Mouse (Mus musculus) limb, embryonic 12.5 days (tissue): Measurements from ENCODE around the gene Prkag2. TPM values are rescaled to one million over a fixed set of nuclear protein-coding genes. Genes with fewer than 3 reads are reported as not detected.
"Not testable (repeated sequence)": the region's sequence is repeated elsewhere in the genome, so short reads cannot be mapped to it uniquely, and the experiment has no call there.

Source experiments
- ATAC-seq: fragments of 200-750 bp; cut with Nextera tagmentation; 2 replicates; pipeline ENCODE4 v1.8.0; 2017; ENCODE audit warnings: low read depth, moderate TSS enrichment; ENCODE audit not compliant: insufficient number of reproducible peaks, insufficient read depth, low FRiP score, low TSS enrichment
- H3K27ac ChIP-seq: fragments of 300-500 bp; sonication (generic); 2 replicates; pipeline ENCODE4 v1.5.1; 2016; ENCODE audit warnings: mild to moderate bottlenecking, moderate library complexity
- H3K27me3 ChIP-seq: fragments of 300-500 bp; sonication (generic); 2 replicates; pipeline ENCODE4 v1.6.1; 2016; ENCODE audit warnings: mild to moderate bottlenecking, moderate library complexity
- H3K36me3 ChIP-seq: fragments of 300-500 bp; sonication (generic); 2 replicates; pipeline ENCODE4 v1.6.1; 2016; ENCODE audit warnings: mild to moderate bottlenecking, moderate library complexity
- H3K4me1 ChIP-seq: fragments of 300-500 bp; sonication (generic); replicated peaks from 2 replicates; pipeline ENCODE4 v1.6.1; 2016
- H3K4me2 ChIP-seq: fragments of 300-500 bp; sonication (generic); 2 replicates; pipeline ENCODE4 v1.6.1; 2016; ENCODE audit warnings: mild to moderate bottlenecking, moderate library complexity
- H3K4me3 ChIP-seq: fragments of 300-500 bp; sonication (generic); replicated peaks from 2 replicates; pipeline ENCODE4 v1.5.1; 2016; ENCODE audit warnings: mild to moderate bottlenecking
- H3K9ac ChIP-seq: fragments of 300-500 bp; sonication (generic); replicated peaks from 2 replicates; pipeline ENCODE4 v1.6.1; 2016; ENCODE audit warnings: mild to moderate bottlenecking, moderate library complexity
- H3K9me3 ChIP-seq: fragments of 300-500 bp; sonication (generic); 2 replicates; pipeline ENCODE4 v1.6.1; 2016; ENCODE audit warnings: mild to moderate bottlenecking, moderate library complexity
- WGBS: fragments of 180-500 bp; shearing (Covaris S2); methylation state at CpG from one replicate; pipeline ENCODE4 v1.1.7; 2016; 5-methylcytosine and 5-hydroxymethylcytosine counted together
- polyA plus RNA-seq: library from polyadenylated mRNA; unstranded; fragments of >200 nt; fragmentation: Nextera tagmentation; extraction: Ambion mirVana; gene quantifications from 2 replicates; pipeline ENCODE4 v1.2.1, GENCODE M21; 2016

Prkag2 gene
- polyA plus RNA-seq, 1 experiment from 2014 or later, result 24.1 TPM

DNA sequence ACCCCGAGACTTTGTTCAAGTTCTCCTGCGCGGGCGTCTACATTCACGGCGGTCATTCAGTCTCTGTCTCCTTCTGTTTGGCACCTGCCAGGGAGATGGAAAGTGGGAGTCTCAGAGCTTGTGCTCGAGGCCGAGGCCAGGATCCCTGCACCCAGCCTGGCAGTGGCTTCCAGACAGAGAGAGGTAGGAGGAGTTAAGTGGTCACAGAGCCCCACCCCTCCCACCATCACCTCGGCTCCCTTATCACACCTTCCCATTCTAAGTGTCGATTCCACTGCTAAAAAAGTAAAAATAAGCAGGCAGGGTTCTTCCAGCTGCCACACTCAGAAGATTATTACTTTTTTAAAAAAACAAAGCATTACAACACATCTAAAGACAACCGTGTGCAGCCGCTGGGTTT lies 236.6 kb downstream of the Prkag2 start:
- Histone ChIP-seq H3K27ac (no peak overlapping the region), H3K27me3 (no peaks in the 10 kb centered on the region), H3K4me3 (no peak overlapping the region), H3K9me3 (no peaks in the 10 kb centered on the region), H3K4me2 (no peak overlapping the region), H3K4me1 (no peaks in the 10 kb centered on the region), H3K9ac (no peak overlapping the region), H3K36me3 (peaks cover 37% of the 10 kb centered on the region)
- 78% methylated on average over 12 of the region's 12 CpGs for WGBS
- no peak for ATAC-seq

DNA sequence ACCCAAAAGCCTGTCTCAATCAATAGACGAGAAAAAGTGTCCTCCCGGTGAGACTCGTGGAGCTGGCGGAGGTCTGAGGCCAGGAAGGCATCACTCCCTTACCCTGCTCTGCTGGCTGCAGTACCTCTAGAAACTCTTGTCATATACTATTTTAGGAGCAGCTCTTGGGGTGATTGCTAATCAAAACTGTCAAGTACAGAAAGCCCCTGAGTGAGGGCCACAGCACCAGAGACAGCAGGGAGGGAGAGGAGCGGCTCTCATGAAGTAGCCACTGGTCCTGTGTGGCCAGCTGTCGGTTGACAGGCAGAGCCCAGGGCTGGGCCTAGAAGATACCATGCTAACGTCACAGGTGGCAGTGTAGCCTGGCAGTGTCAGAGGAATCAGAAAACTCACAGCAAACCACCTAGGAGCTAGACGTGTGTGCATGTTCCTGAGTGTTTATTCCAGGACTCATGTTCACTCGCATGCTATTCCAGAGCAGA lies 239.0 kb downstream of the Prkag2 start:
- Histone ChIP-seq H3K9ac (no peak overlapping the region), H3K4me3 (no peak overlapping the region), H3K27me3 (no peaks in the 10 kb centered on the region), H3K36me3 (peaks cover 23% of the 10 kb centered on the region), H3K9me3 (no peaks in the 10 kb centered on the region), H3K4me1 (no peaks in the 10 kb centered on the region), H3K27ac (no peak overlapping the region), H3K4me2 (no peak overlapping the region)
- whole genome bisulfite sequencing, result 88% methylated on average over 9 of the region's 9 CpGs
- no peak for ATAC-seq

DNA sequence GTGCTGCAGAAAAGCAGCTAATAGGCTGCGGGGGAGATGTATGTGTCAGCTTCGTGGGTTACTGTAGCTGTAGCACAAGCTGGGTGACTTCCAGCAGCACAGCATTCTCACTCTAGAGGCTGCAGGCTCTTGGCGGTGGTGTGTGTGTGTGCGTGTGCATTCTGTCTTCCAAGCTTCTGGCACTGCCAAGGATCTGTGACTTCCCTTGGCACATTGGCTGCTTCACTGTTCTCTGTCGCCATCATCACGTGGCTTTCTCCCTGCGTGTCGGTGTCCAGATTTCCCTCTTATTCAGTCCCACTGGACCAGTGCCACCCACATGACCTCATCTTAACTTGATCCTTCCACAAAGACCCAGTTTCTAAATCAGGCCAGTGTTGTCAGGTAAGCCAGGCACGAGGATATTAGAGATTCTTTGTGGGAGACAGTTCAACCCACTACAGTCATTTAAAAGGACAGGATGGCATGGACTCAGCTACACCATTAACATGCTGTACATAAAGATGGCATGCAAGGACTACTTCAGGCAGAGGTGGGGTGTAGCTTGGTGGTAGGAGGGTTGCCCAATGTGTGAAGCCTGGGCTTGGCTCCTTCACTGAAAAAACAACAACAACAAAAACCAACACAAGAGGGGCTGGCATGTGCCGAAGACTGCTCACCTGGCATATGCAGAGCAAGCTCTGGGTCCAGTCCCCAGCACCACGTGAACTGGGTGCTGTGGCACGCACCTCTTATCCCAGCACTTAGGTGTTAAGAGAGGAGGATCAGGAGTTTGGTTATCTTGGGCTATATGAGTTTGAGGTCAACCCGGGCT lies 239.6 kb downstream of the Prkag2 start:
- no peaks in the 10 kb centered on the region for H3K9me3 ChIP-seq
- no peak overlapping the region for H3K4me3 ChIP-seq
- peaks cover 18% of the 10 kb centered on the region; the same call in 1 of the 2 replicates for H3K36me3 ChIP-seq
- H3K9ac ChIP-seq, result no peak overlapping the region
- no peak for ATAC-seq
- H3K4me2 ChIP-seq, result no peak overlapping the region
- 88% methylated on average over 13 of the region's 13 CpGs for WGBS
- H3K27ac ChIP-seq, result no peak overlapping the region
- H3K4me1 ChIP-seq, result no peaks in the 10 kb centered on the region
- no peaks in the 10 kb centered on the region for H3K27me3 ChIP-seq

DNA sequence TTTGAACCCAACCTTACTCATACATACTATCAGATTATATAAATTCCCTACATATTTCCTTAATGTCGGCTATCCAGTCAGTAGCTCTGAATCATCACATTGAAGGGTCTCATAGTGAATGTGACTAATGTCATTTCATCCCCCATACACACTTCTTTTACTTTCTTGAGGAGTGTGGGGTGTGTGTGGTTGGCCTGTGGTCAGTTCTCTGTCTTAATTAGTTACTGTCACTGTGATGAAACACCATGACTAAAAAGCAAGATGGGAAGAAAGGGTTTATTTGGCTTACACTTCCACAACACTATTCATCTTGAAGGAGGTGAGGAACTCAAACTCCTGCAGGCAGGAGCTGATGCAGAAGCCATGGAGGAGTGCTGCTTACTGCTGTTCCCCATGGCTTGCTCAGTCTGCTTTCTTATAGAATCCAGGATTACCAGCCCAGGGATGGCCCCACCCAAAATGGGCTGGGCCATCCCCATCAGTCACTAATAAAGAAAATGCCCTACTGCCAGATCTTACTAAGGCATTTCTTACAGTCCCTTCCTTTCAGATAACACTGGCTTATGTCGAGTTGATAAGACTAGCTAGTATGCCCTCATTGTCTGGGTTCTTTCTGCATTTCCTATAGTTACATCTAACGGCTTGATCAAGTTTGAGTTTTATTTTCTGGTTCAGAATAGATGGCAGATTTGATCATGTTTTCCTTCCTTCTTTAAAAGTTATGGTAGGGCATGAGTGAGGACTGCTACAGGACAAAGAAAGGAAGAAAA lies 240.5 kb downstream of the Prkag2 start:
- 77% methylated on average over 3 of the region's 3 CpGs for WGBS
- Histone ChIP-seq H3K9ac (no peak overlapping the region), H3K36me3 (peaks cover 18% of the 10 kb centered on the region; the same call in 1 of the 2 replicates), H3K27ac (no peak overlapping the region), H3K27me3 (no peaks in the 10 kb centered on the region), H3K4me1 (no peaks in the 10 kb centered on the region), H3K4me3 (no peak overlapping the region), H3K9me3 (no peaks in the 10 kb centered on the region), H3K4me2 (no peak overlapping the region)
- no peak for ATAC-seq

DNA sequence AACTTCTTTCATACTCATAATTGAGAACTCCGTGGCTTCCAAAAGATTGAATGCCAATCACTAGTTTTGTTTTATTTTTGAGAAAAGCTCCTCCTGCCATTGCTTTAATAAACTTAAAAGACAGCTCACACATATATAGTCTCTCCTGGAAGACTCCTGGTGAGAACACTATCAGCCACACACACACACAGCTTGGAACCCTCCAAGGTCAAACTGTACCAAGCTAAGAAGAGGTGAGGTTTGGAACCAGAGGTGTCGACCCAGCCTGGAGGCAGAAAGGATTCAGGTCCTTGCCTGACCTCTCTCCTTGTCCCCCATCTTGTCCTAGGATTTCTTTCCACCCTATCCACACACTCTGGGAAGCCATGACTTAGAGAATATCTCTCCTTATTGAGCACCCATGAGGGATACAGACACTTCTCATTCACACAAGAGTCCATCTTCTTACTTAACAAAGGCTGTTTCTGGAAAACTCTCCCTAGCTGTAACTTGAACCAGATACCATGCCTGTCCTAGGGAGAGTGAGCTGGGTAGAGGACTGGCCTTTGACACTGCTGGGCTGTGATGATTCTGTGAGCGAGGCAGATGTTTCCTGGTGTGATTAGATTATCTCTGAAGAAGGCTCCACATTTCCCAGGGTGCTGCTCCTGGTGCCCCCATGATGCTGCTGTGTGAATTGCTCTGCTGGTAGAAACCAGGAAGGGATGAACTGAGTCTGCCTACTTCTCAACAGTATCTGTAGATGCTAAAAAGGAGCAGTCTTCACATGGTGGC lies 245.4 kb downstream of the Prkag2 start:
- Histone ChIP-seq H3K27me3 (no peaks in the 10 kb centered on the region), H3K36me3 (no peaks in the 10 kb centered on the region), H3K9ac (no peak overlapping the region), H3K27ac (no peak overlapping the region), H3K9me3 (no peaks in the 10 kb centered on the region), H3K4me3 (no peak overlapping the region), H3K4me2 (no peak overlapping the region), H3K4me1 (no peaks in the 10 kb centered on the region)
- WGBS, result 72% methylated on average over 3 of the region's 3 CpGs
- no peak for ATAC-seq

DNA sequence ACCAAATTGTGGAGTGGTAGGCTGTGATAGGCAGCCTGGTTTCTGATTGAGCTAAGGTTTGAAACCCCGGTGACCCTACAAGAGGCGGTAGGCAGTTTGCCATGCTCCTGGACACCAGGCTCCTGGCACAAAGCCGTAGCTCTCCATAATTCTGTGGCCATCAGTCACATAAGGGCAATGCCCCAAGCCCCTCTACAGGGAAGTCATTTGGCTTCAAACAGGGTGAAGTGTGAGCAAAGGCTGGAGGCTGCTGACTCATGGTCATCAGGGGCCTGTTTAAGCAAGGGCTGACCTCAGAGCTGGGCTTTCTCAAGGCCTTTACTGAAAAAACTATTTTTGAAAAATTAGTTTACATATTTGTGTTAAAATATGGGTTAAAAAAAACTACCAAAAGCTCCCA lies 246.2 kb downstream of the Prkag2 start:
- Histone ChIP-seq H3K4me1 (no peaks in the 10 kb centered on the region), H3K9me3 (no peaks in the 10 kb centered on the region), H3K4me2 (no peak overlapping the region), H3K27me3 (no peaks in the 10 kb centered on the region), H3K4me3 (no peak overlapping the region), H3K36me3 (no peaks in the 10 kb centered on the region), H3K9ac (no peak overlapping the region), H3K27ac (no peak overlapping the region)
- no peak for ATAC-seq
- WGBS, result 88% methylated on average over 3 of the region's 3 CpGs

DNA sequence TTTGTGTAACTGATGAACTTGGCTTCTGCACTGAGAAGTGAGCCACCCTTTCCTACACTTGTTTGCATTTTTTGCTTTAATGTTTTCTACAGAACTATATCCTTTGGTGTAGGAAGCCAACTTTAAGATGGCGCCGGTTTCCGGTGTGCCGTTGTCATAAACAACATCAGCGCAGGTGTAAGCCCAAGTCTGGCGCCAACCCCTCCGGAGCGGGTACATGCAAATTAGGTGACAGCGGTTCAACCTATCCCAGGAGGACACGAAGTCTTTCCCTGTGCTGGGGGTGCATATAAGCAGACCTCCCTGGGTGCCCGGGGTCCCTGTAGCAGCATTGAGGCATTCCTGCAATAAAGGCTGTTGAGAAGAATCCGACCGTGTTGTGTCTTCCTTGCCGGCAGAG lies 252.2 kb downstream of the Prkag2 start:
- H3K36me3 ChIP-seq, H3K27ac ChIP-seq, H3K9me3 ChIP-seq, ATAC-seq, H3K4me2 ChIP-seq, H3K27me3 ChIP-seq, H3K9ac ChIP-seq, H3K4me1 ChIP-seq, H3K4me3 ChIP-seq: not testable (repeated sequence)
- WGBS, result 89% methylated on average over 14 of the region's 14 CpGs

DNA sequence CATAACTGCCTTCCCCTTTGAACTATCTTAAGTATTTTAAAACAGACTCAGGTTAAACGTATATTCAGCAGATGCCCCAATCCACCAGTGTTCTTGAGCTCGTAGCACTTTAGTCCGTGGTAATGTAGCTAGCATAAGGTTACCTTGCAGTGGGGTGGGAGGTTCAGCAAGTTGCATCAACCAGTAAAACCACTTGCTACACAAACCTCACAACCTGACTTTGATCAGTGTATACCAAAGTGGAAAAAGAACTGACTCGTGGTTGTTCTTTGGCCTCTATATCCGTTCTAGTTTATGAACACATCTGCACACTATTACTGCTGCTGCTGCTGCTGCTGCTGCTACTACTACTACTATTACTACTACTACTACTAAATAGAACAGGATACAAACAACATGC lies 256.6 kb downstream of the Prkag2 start:
- no peak overlapping the region for H3K9ac ChIP-seq
- H3K27ac ChIP-seq, result no peak overlapping the region
- H3K4me2 ChIP-seq, result peak overlapping the region; percentile 77; the same call in 1 of the 2 replicates
- no peaks in the 10 kb centered on the region for H3K36me3 ChIP-seq
- ATAC-seq, result no peak
- H3K27me3 ChIP-seq, result no peaks in the 10 kb centered on the region
- WGBS, result 86% methylated on average over 5 of the region's 5 CpGs
- peaks cover 21% of the 10 kb centered on the region for H3K4me1 ChIP-seq
- H3K4me3 ChIP-seq, result no peak overlapping the region
- no peaks in the 10 kb centered on the region for H3K9me3 ChIP-seq

DNA sequence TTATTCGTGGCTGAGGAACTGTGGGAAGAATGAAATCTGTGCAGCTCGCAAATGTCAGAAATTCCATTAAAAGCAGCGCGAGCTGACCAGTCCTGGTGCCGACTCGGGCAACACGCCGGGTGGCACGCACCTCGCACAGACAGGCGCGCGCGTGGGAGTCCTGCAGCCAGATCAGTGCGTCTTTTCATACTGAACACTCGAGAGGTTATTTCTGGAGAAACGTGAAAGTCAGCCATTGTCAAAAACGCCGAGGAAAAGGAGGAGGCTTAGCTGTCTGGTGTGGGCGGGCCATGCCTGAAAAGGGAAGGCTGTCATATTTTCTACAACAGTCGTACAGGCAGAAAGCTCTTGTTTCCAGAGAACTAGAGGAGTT lies 257.4 kb downstream of the Prkag2 start:
- H3K4me3 ChIP-seq, result peak overlapping the region; percentile 91
- no peaks in the 10 kb centered on the region for H3K9me3 ChIP-seq
- H3K27me3 ChIP-seq, result no peaks in the 10 kb centered on the region
- peaks cover 21% of the 10 kb centered on the region for H3K4me1 ChIP-seq
- ATAC-seq, result peak; percentile 29; the same call in 1 of the 2 replicates
- peak overlapping the region; percentile 99 for H3K27ac ChIP-seq
- WGBS, result 2% methylated on average over 21 of the region's 21 CpGs
- no peak overlapping the region; the same call in 1 of the 2 replicates for H3K9ac ChIP-seq
- peak overlapping the region; percentile 77 for H3K4me2 ChIP-seq
- H3K36me3 ChIP-seq, result no peaks in the 10 kb centered on the region

DNA sequence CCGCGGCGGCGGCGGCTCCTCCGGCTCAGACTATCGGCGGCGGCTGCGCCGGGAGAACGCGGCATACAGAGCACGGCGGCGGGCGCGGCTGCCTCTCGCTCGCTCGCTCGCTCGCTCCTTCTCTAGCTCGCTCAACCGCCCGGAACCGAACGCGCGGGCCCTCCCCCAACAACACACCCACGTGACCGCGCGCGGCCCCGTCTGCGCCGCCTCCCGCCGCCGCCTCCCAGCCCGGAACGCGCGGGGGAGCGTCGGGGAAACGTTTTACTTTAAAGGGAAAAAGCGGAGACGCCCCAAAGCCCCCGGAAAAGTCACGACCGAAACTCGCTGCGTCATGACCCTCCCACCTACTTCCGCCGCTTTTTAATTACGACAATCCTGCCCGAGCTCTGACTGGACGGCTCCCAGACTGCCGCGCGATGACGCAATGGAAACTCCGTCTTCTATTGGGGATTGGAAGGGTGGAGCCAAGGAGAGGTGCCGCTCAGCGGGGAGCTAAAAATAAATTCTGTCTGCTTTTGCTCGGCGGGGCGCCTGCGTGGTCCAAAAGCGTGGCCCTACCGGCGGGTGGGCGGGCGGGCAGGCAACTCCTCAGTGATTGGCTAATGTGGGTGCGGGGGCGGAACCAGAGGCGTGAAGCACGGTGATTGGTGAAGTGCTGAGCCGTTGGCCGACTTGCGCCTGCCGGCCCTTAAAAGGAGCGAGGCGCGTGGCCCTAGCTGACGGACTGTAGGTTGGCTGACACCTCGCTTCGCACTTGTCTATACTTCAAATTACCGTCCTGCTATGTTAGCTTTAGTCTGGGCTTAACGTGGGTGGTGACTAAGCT lies 258.0 kb downstream of the Prkag2 start, which contains the start of gene Rheb:
Rheb (minus strand) TSS at position 351 of the 829 bp plus-strand sequence.
- peak within 1 kb of the TSS; percentile 91 for H3K4me3 ChIP-seq
- ATAC-seq, result peak; percentile 96
- WGBS, result under 1% methylated on average over 91 of the region's 92 CpGs
- peak within 1 kb of the TSS; percentile 85 for H3K4me2 ChIP-seq
- no peaks in the 10 kb centered on the region for H3K36me3 ChIP-seq
- no peaks in the 10 kb centered on the region for H3K9me3 ChIP-seq
- peak within 1 kb of the TSS; percentile 96 for H3K9ac ChIP-seq
- peaks cover 21% of the 10 kb centered on the region for H3K4me1 ChIP-seq
- peak within 1 kb of the TSS; percentile 99 for H3K27ac ChIP-seq
- no peaks in the 10 kb centered on the region for H3K27me3 ChIP-seq
